Mouse (Mus musculus) heart, postnatal 0 days (tissue): ENCODE measurements around the gene Zfp819. TPM values are rescaled to one million over a fixed set of nuclear protein-coding genes. Genes with fewer than 3 reads are reported as not detected.

Experiments used
- ATAC-seq: fragments of 200-750 bp; cut with Nextera tagmentation; 2 replicates; pipeline ENCODE4 v1.8.0; 2017; ENCODE audit warnings: low read depth, moderate number of reproducible peaks, moderate library complexity; ENCODE audit not compliant: insufficient read depth
- DNase-seq: peaks from one replicate; pipeline ENCODE4 v3.0.0-alpha.2; 2016; ENCODE audit warnings: low spot score
- H3K27ac ChIP-seq: fragments of 300-500 bp; sonication (generic); 2 replicates; pipeline ENCODE4 v1.5.1; 2014; ENCODE audit warnings: low read depth, mild to moderate bottlenecking
- H3K27me3 ChIP-seq: fragments of 300-500 bp; sonication (generic); 2 replicates; pipeline ENCODE4 v1.6.1; 2014; ENCODE audit warnings: low read length, mixed read lengths; ENCODE audit not compliant: control insufficient read depth, insufficient read depth
- H3K36me3 ChIP-seq: fragments of 300-500 bp; sonication (generic); replicated peaks from 2 replicates; pipeline ENCODE4 v1.6.1; 2014; ENCODE audit warnings: low read length, mixed read lengths; ENCODE audit not compliant: control insufficient read depth, insufficient read depth
- H3K4me1 ChIP-seq: fragments of 300-500 bp; sonication (generic); 2 replicates; pipeline ENCODE4 v1.6.1; 2014; ENCODE audit warnings: antibody characterized with exemption; ENCODE audit not compliant: control insufficient read depth, insufficient read depth
- H3K4me2 ChIP-seq: fragments of 300-500 bp; sonication (generic); 2 replicates; pipeline ENCODE4 v1.6.1; 2014; ENCODE audit warnings: low read depth, mild to moderate bottlenecking, low read length, moderate library complexity
- H3K4me3 ChIP-seq: fragments of 300-500 bp; sonication (generic); 2 replicates; pipeline ENCODE4 v1.5.1; 2014; ENCODE audit warnings: low read depth, low read length
- H3K9ac ChIP-seq: fragments of 300-500 bp; sonication (generic); replicated peaks from 2 replicates; pipeline ENCODE4 v1.6.1; 2014; ENCODE audit warnings: low read depth, low read length, mixed read lengths
- H3K9me3 ChIP-seq: fragments of 300-500 bp; sonication (generic); replicated peaks from 2 replicates; pipeline ENCODE4 v1.6.1; 2016; ENCODE audit warnings: low read length; ENCODE audit not compliant: control insufficient read depth
- CTCF ChIP-seq: IDR thresholded peaks from 2 replicates; pipeline ENCODE4 v1.5.1; 2016; ENCODE audit warnings: antibody characterized with exemption, control low read depth, low read depth
- EP300 ChIP-seq: IDR thresholded peaks from 2 replicates; pipeline ENCODE4 v1.6.1; 2016; ENCODE audit warnings: antibody characterized with exemption, low read depth
- WGBS: fragments of 180-500 bp; shearing (Covaris S2); extraction: QIAGEN DNeasy Blood & Tissue Kit; methylation state at CpG from one replicate; pipeline ENCODE4 v1.1.7; 2014; 5-methylcytosine and 5-hydroxymethylcytosine counted together
- polyA plus RNA-seq: library from polyadenylated mRNA; unstranded; fragments of >200 nt; fragmentation: Nextera tagmentation; extraction: Ambion mirVana; gene quantifications from 2 replicates; pipeline ENCODE4 v1.2.1, GENCODE M21; 2015
- total RNA-seq: library from RNA; depleted of rRNA; stranded (reverse); fragments of >200 nt; gene quantifications from 2 replicates; pipeline ENCODE4 v1.2.3, GENCODE M21; 2014; ENCODE audit warnings: low replicate concordance

Gene Zfp819
- total and polyA plus RNA-seq, 2 experiments from 2014 or later, result not detected

GRCm38 (mm10) chr7:43579440-43580171 is 27.4 kb upstream of the Zfp819 start, which contains the start of gene Zfp719:
TSS of gene Zfp719 (plus strand) at chr7:43579610.
- no peaks in the 10 kb centered on the region for H3K9me3 ChIP-seq
- WGBS, result under 1% methylated on average over 37 of the region's 37 CpGs
- H3K27ac ChIP-seq, result peak within 1 kb of the TSS; percentile 78
- H3K27me3 ChIP-seq, result no peaks in the 10 kb centered on the region
- 0 out of 2 replicates have a peak, but pooled peaks cover 5% of the 10 kb centered on the region for H3K4me1 ChIP-seq
- H3K4me2 ChIP-seq, result peak within 1 kb of the TSS; percentile 68
- H3K4me3 ChIP-seq, result peak within 1 kb of the TSS; percentile 64
- H3K9ac ChIP-seq, result peak within 1 kb of the TSS; percentile 60
- TF ChIP-seq CTCF, result no peak
- no peak for TF ChIP-seq EP300
- DNase-seq (peak; percentile 93), ATAC-seq (peak; percentile 99)
- H3K36me3 ChIP-seq, result peaks cover 11% of the 10 kb centered on the region

GRCm38 (mm10) chr7:43580526-43580925 is 26.4 kb upstream of the Zfp819 start:
- no peak for DNase-seq
- TF ChIP-seq EP300 (no peak), CTCF (no peak)

GRCm38 (mm10) chr7:43584790-43585189 is 22.2 kb upstream of the Zfp819 start:
- Histone ChIP-seq H3K9ac (no peak overlapping the region), H3K4me3 (no peak overlapping the region), H3K4me2 (no peak overlapping the region), H3K9me3 (no peaks in the 10 kb centered on the region), H3K36me3 (peaks cover 59% of the 10 kb centered on the region), H3K27ac (no peak overlapping the region), H3K27me3 (no peaks in the 10 kb centered on the region), H3K4me1 (0 out of 2 replicates have a peak, but pooled peaks cover 5% of the 10 kb centered on the region)
- no peak for DNase-seq
- no peak for TF ChIP-seq CTCF
- TF ChIP-seq EP300, result no peak
- WGBS, result 87% methylated on average over 5 of the region's 5 CpGs
- no peak for ATAC-seq

More at GRCm38 (mm10) chr7:43580526-43580925, 26.4 kb upstream of the Zfp819 start:
- Histone ChIP-seq H3K4me2 (peak overlapping the region; percentile 68), H3K9me3 (no peaks in the 10 kb centered on the region), H3K4me3 (peak overlapping the region; percentile 64), H3K4me1 (0 out of 2 replicates have a peak, but pooled peaks cover 5% of the 10 kb centered on the region), H3K27me3 (no peaks in the 10 kb centered on the region), H3K27ac (no peak overlapping the region), H3K36me3 (peaks cover 17% of the 10 kb centered on the region), H3K9ac (peak overlapping the region; percentile 60; the same call in 1 of the 2 replicates)
- ATAC-seq, result no peak
- WGBS, result 60% methylated on average over 5 of the region's 5 CpGs

GRCm38 (mm10) chr7:43601884-43602283 is 5.1 kb upstream of the Zfp819 start:
- no peak for TF ChIP-seq EP300
- no peak for TF ChIP-seq CTCF
- ATAC-seq (no peak), DNase-seq (no peak)
- H3K27ac ChIP-seq, result no peak overlapping the region
- no peak overlapping the region for H3K4me2 ChIP-seq
- no peaks in the 10 kb centered on the region for H3K36me3 ChIP-seq
- no peaks in the 10 kb centered on the region for H3K27me3 ChIP-seq
- no peaks in the 10 kb centered on the region for H3K9me3 ChIP-seq
- no peak overlapping the region for H3K9ac ChIP-seq
- no peaks in the 10 kb centered on the region for H3K4me1 ChIP-seq
- WGBS, result 32% methylated on average over 5 of the region's 5 CpGs
- no peak overlapping the region for H3K4me3 ChIP-seq

GRCm38 (mm10) chr7:43607743-43608287 is 846 bp downstream of the Zfp819 start:
- Histone ChIP-seq H3K27me3 (0 out of 2 replicates have a peak, but pooled peaks cover 3% of the 10 kb centered on the region), H3K4me3 (no peak overlapping the region), H3K9ac (no peak overlapping the region), H3K4me1 (no peaks in the 10 kb centered on the region), H3K9me3 (no peaks in the 10 kb centered on the region), H3K4me2 (no peak overlapping the region), H3K36me3 (no peaks in the 10 kb centered on the region), H3K27ac (no peak overlapping the region)
- TF ChIP-seq EP300 (no peak), CTCF (no peak)
- ATAC-seq, result no peak
- no peak for DNase-seq
- WGBS, result 46% methylated on average over 5 of the region's 5 CpGs
